Mouse (Mus musculus) kidney, postnatal 0 days (tissue): Measurements from ENCODE around the gene Slc25a42. TPM values are rescaled to one million over a fixed set of nuclear protein-coding genes. Genes with fewer than 3 reads are reported as not detected.

Experiments used
- ATAC-seq: fragments of 200-750 bp; cut with Nextera tagmentation; replicated peaks from 2 replicates; pipeline ENCODE4 v1.8.0; 2017; ENCODE audit warnings: low read depth, moderate number of reproducible peaks, moderate TSS enrichment, moderate library complexity; ENCODE audit not compliant: low FRiP score
- DNase-seq: peaks from one replicate; pipeline ENCODE4 v3.0.0-alpha.2; 2016; ENCODE audit warnings: low spot score
- H3K27ac ChIP-seq: fragments of 300-500 bp; sonication (generic); 2 replicates; pipeline ENCODE4 v1.5.1; 2014; ENCODE audit warnings: mild to moderate bottlenecking
- H3K27me3 ChIP-seq: fragments of 300-500 bp; sonication (generic); 2 replicates; pipeline ENCODE4 v1.6.1; 2014; ENCODE audit warnings: low read length, mixed read lengths; ENCODE audit not compliant: insufficient read depth
- H3K36me3 ChIP-seq: fragments of 300-500 bp; sonication (generic); 2 replicates; pipeline ENCODE4 v1.6.1; 2014; ENCODE audit warnings: low read length, mixed read lengths; ENCODE audit not compliant: insufficient read depth
- H3K4me1 ChIP-seq: fragments of 300-500 bp; sonication (generic); replicated peaks from 2 replicates; pipeline ENCODE4 v1.6.1; 2014; ENCODE audit warnings: antibody characterized with exemption, low read length, mixed read lengths; ENCODE audit not compliant: insufficient read depth
- H3K4me2 ChIP-seq: fragments of 300-500 bp; sonication (generic); 2 replicates; pipeline ENCODE4 v1.6.1; 2014; ENCODE audit warnings: mild to moderate bottlenecking, low read length, moderate library complexity, mixed read lengths
- H3K4me3 ChIP-seq: fragments of 300-500 bp; sonication (generic); replicated peaks from 2 replicates; pipeline ENCODE4 v1.5.1; 2014; ENCODE audit warnings: low read depth, low read length
- H3K9ac ChIP-seq: fragments of 300-500 bp; sonication (generic); 2 replicates; pipeline ENCODE4 v1.6.1; 2014; ENCODE audit warnings: low read depth, low read length
- H3K9me3 ChIP-seq: fragments of 300-500 bp; sonication (generic); replicated peaks from 2 replicates; pipeline ENCODE4 v1.6.1; 2016; ENCODE audit warnings: low read length, inconsistent platforms, mixed read lengths
- CTCF ChIP-seq: IDR thresholded peaks from 2 replicates; pipeline ENCODE4 v1.5.1; 2016; ENCODE audit warnings: antibody characterized with exemption, low read depth, mild to moderate bottlenecking, moderate library complexity
- WGBS: fragments of 180-500 bp; shearing (Covaris S2); extraction: QIAGEN DNeasy Blood & Tissue Kit; methylation state at CpG from one replicate; pipeline ENCODE4 v1.1.7; 2014; 5-methylcytosine and 5-hydroxymethylcytosine counted together
- polyA plus RNA-seq: library from polyadenylated mRNA; unstranded; fragments of >200 nt; fragmentation: Nextera tagmentation; extraction: Ambion mirVana; gene quantifications from 2 replicates; pipeline ENCODE4 v1.2.1, GENCODE M21; 2015

Gene Slc25a42
- polyA plus RNA-seq, 1 experiment from 2014 or later: 5.6 TPM

DNA sequence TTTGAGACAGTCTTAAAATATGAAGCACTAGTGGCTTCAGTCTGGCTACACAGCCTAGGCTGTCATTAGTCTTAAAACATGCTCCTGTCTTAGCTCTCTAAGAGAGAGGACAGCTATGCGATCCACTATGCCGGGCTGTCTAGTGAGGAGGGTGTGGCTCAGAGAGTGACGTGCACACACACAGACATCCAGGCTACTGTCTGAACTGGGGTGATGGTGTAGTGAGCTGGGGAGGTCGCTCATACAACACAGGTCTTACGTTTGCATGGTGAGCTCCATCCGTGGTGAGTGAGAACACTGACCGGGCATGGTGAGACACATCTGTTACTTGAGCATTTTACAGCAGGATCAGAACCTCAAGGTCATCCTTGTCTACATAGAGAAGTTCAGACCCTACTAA is 40.9 kb downstream of the Slc25a42 start:
- 65% methylated on average over 7 of the region's 7 CpGs for WGBS
- Histone ChIP-seq H3K27me3 (no peaks in the 10 kb centered on the region), H3K36me3 (no peaks in the 10 kb centered on the region), H3K4me2 (no peak overlapping the region; the same call in 1 of the 2 replicates), H3K4me1 (no peaks in the 10 kb centered on the region), H3K4me3 (no peak overlapping the region), H3K27ac (no peak overlapping the region), H3K9me3 (no peaks in the 10 kb centered on the region), H3K9ac (no peak overlapping the region)
- ATAC-seq (no peak), DNase-seq (no peak)
- no peak for TF ChIP-seq CTCF

DNA sequence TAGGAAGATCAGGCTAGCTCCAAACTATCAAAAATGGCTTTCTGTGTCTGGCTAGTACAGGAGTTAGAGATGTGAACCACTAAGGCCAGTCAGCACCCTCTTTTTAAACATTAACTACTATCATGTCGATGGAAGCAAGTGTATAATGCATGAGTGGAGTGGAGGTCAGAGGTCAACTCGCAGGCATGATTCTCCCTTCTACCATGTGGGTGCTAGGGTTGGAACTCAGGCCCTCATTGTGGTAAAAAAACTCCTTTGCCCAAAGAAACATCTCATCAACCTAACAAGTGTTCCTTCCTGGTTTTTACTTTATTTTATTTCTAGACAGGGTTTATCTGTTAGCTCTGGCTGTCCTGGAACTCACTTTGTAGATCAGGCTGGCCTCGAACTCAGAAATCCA is 41.4 kb downstream of the Slc25a42 start:
- H3K4me1 ChIP-seq: no peaks in the 10 kb centered on the region
- DNase-seq: no peak
- H3K9me3 ChIP-seq: no peaks in the 10 kb centered on the region
- H3K4me3 ChIP-seq: no peak overlapping the region
- no peaks in the 10 kb centered on the region for H3K36me3 ChIP-seq
- H3K4me2 ChIP-seq: no peak overlapping the region
- H3K27ac ChIP-seq: no peak overlapping the region
- 70% methylated on average over 3 of the region's 3 CpGs for WGBS
- no peak for TF ChIP-seq CTCF
- ATAC-seq: no peak
- no peaks in the 10 kb centered on the region for H3K27me3 ChIP-seq
- H3K9ac ChIP-seq: no peak overlapping the region

DNA sequence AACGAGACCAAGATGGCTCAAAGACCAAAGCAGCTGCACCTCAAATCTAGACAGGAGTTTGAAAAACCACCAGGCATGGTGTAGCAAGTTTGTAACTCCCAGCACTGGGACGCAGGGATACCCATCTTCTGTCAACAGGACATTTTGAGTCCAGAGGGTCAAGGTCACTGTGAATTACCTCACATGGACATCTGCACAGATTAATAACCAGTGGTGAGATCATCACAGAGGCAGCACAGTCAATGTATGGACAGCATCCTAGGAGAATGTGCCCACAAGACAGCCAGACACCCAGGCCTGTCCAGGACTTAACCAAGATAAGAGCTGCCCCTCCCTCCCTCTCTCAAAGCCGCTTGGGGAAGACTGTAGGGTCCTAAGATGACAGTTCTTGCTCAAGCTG is 42.0 kb downstream of the Slc25a42 start:
- 82% methylated on average over 3 of the region's 3 CpGs for WGBS
- no peak overlapping the region for H3K9ac ChIP-seq
- no peak for TF ChIP-seq CTCF
- no peaks in the 10 kb centered on the region for H3K4me1 ChIP-seq
- ATAC-seq (no peak), DNase-seq (no peak)
- H3K9me3 ChIP-seq: no peaks in the 10 kb centered on the region
- no peak overlapping the region for H3K4me3 ChIP-seq
- no peak overlapping the region for H3K4me2 ChIP-seq
- no peak overlapping the region for H3K27ac ChIP-seq
- H3K27me3 ChIP-seq: no peaks in the 10 kb centered on the region
- H3K36me3 ChIP-seq: no peaks in the 10 kb centered on the region

DNA sequence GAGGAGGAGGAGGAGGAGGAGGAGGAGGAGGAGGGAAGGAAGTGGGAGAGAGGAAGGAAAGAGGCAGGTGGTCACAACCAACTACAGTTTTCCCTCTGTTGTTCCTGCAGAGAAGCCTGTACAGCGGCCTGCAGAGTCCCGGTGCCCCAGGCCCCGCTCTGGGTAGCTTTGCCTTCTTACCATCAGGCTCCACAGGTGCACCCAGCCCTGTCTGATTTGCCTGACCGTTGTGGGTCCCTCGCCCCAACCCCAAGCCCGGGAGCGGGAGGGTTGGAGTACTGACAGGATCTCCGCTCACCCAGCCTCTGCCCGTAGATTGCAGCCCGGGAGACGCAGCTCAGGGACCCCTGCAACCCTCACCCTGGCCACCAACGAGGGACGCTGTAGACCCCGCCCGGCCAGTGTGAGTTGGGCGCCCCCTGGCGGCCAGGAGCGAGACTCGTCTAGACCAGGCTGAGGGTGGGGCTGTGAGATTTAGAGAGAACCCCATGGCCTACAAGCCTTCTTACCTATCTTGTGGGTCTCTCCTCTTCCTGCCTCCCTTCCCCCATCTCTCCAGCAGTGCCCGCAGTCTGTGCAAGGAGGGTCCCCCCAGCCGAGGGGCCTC is 45.5 kb downstream of the Slc25a42 start:
- H3K36me3 ChIP-seq: no peaks in the 10 kb centered on the region
- peak overlapping the region; percentile 57 for H3K4me2 ChIP-seq
- no peak overlapping the region; the same call in 1 of the 2 replicates for H3K4me3 ChIP-seq
- H3K9ac ChIP-seq: peak overlapping the region; percentile 43
- DNase-seq: peak; percentile 79
- 3% methylated on average over 21 of the region's 21 CpGs for WGBS
- no peaks in the 10 kb centered on the region for H3K9me3 ChIP-seq
- peak; percentile 86 for ATAC-seq
- no peak overlapping the region for H3K27ac ChIP-seq
- no peaks in the 10 kb centered on the region for H3K27me3 ChIP-seq
- no peaks in the 10 kb centered on the region for H3K4me1 ChIP-seq
- peak; percentile 98 for TF ChIP-seq CTCF

DNA sequence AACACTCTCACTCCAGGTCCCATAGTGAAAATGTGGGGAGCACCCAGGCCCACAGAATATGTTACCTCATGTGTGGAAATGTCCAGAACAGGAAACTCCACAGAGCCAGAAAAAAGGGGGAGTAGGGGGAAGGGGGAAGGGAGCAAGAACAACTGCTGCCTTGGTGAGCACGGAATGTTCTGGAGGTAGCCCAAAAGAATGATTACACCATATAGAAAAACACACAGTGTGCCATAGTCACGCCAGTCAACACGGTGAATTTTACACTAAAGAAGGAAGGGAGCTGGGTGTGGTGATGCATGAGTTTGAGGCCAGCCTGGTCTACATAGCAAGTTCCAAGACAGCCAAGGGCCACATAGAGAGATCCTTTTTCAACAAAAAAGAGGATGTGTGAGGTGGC is 48.8 kb downstream of the Slc25a42 start:
- H3K27me3 ChIP-seq: no peaks in the 10 kb centered on the region
- H3K9ac ChIP-seq: no peak overlapping the region
- H3K4me2 ChIP-seq: no peak overlapping the region
- DNase-seq (no peak), ATAC-seq (no peak)
- no peaks in the 10 kb centered on the region for H3K4me1 ChIP-seq
- H3K27ac ChIP-seq: no peak overlapping the region
- no peak overlapping the region for H3K4me3 ChIP-seq
- H3K36me3 ChIP-seq: no peaks in the 10 kb centered on the region
- no peak for TF ChIP-seq CTCF
- no peaks in the 10 kb centered on the region for H3K9me3 ChIP-seq
- WGBS: 85% methylated on average over 3 of the region's 3 CpGs

DNA sequence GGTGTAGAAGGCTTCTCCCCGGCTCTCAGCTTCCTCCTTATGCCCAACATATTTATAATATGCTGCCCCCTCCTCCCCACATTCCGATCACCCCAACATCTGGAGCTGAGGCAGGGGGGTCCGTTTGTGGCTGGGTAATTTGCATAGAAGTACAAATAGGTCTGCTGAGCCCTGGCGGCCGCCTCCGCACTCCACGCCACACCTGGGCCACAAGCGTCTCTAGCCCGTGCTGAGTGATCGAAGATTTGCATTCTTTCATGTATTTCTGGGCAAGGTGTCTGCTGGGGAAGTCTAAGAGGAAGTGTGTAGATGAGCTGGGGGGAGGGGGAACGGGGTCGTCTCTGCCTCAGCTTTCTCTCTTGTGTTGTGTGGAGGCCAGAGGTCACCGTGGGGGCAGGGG is 52.1 kb downstream of the Slc25a42 start:
- no peak overlapping the region for H3K27ac ChIP-seq

DNA sequence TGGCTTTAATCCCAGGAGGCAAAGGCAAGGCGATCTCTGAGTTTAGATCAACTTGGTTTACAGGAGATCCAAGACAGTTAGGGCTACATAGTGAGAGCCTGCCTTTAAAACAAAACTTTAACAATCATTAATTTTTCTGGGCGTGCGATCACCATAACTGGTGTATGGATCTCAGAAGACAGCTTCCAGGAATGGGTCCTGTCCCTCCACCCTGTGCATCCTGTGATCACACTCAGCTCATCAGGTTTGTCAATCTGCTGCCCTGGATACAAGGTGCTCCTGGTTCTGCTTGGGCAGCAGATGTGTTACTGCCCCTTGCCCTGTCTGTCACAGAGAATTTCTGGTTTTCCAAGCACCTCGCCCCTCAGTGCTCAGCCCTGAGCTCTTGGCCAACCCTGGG is 52.9 kb downstream of the Slc25a42 start:
- H3K4me1 ChIP-seq: no peaks in the 10 kb centered on the region
- H3K9ac ChIP-seq: no peak overlapping the region
- no peak overlapping the region for H3K4me3 ChIP-seq
- 73% methylated on average over 4 of the region's 4 CpGs for WGBS
- DNase-seq (no peak), ATAC-seq (no peak)
- H3K27ac ChIP-seq: no peak overlapping the region
- H3K9me3 ChIP-seq: no peaks in the 10 kb centered on the region
- TF ChIP-seq CTCF: no peak
- no peaks in the 10 kb centered on the region for H3K36me3 ChIP-seq
- no peaks in the 10 kb centered on the region for H3K27me3 ChIP-seq
- no peak overlapping the region for H3K4me2 ChIP-seq

More for the DNA sequence above, 52.1 kb downstream of the Slc25a42 start:
- no peak for TF ChIP-seq CTCF
- no peaks in the 10 kb centered on the region for H3K27me3 ChIP-seq
- ATAC-seq (no peak), DNase-seq (no peak)
- H3K9me3 ChIP-seq: no peaks in the 10 kb centered on the region
- WGBS: 67% methylated on average over 13 of the region's 13 CpGs
- H3K9ac ChIP-seq: no peak overlapping the region
- no peak overlapping the region for H3K4me3 ChIP-seq
- H3K36me3 ChIP-seq: no peaks in the 10 kb centered on the region
- H3K4me2 ChIP-seq: no peak overlapping the region
- H3K4me1 ChIP-seq: no peaks in the 10 kb centered on the region
